Mouse (Mus musculus) heart, adult 2 months (tissue): Measurements from ENCODE around the gene Clptm1l.

Source experiments
- CTCF ChIP-seq: fragments of 200-600 bp; IDR thresholded peaks from 2 replicates; pipeline ENCODE4 v1.8.1; 2022; ENCODE audit warnings: antibody characterized with exemption, mild to moderate bottlenecking, moderate library complexity
- POLR2A ChIP-seq: fragments of 200-500 bp; IDR thresholded peaks from 2 replicates; pipeline ENCODE4 v1.6.1; 2011; ENCODE audit warnings: mild to moderate bottlenecking, low read depth, low read length, control low read depth; ENCODE audit not compliant: insufficient read depth

- TF ChIP-seq POLR2A (no peak), CTCF (peak; percentile 48)
Measured at GRCm38 (mm10) chr13:73620637-73621036, 16.8 kb downstream of the Clptm1l start.
